Mouse (Mus musculus) forebrain, embryonic 16.5 days (tissue): ENCODE data around the gene Nme2. TPM values are rescaled to one million over a fixed set of nuclear protein-coding genes. Genes with fewer than 3 reads are reported as not detected.

Experiments used
- ATAC-seq: fragments of 200-750 bp; cut with Nextera tagmentation; 2 replicates; pipeline ENCODE4 v1.8.0; 2017; ENCODE audit warnings: mild to moderate bottlenecking, moderate library complexity
- H3K27ac ChIP-seq: fragments of 300-500 bp; sonication (generic); 2 replicates; pipeline ENCODE4 v1.5.1; 2014; ENCODE audit warnings: low read length, control low read depth
- H3K27me3 ChIP-seq: fragments of 300-500 bp; sonication (generic); replicated peaks from 2 replicates; pipeline ENCODE4 v1.6.1; 2014; ENCODE audit warnings: low read length; ENCODE audit not compliant: control insufficient read depth, insufficient read depth
- H3K36me3 ChIP-seq: fragments of 300-500 bp; sonication (generic); 2 replicates; pipeline ENCODE4 v1.6.1; 2014; ENCODE audit not compliant: control insufficient read depth, insufficient read depth
- H3K4me1 ChIP-seq: fragments of 300-500 bp; sonication (generic); replicated peaks from 2 replicates; pipeline ENCODE4 v1.6.1; 2014; ENCODE audit warnings: low read length; ENCODE audit not compliant: control insufficient read depth, insufficient read depth
- H3K4me2 ChIP-seq: fragments of 300-500 bp; sonication (generic); 2 replicates; pipeline ENCODE4 v1.6.1; 2014; ENCODE audit warnings: mild to moderate bottlenecking, low read length, control low read depth
- H3K4me3 ChIP-seq: fragments of 300-500 bp; sonication (generic); replicated peaks from 2 replicates; pipeline ENCODE4 v1.5.1; 2014; ENCODE audit warnings: mild to moderate bottlenecking, low read length, control low read depth
- H3K9ac ChIP-seq: fragments of 300-500 bp; sonication (generic); replicated peaks from 2 replicates; pipeline ENCODE4 v1.6.1; 2014; ENCODE audit warnings: low read depth, low read length, control low read depth
- H3K9me3 ChIP-seq: fragments of 300-500 bp; sonication (generic); 2 replicates; pipeline ENCODE4 v1.6.1; 2016; ENCODE audit warnings: low read length; ENCODE audit not compliant: control insufficient read depth
- WGBS: fragments of 180-500 bp; shearing (Covaris S2); extraction: QIAGEN DNeasy Blood & Tissue Kit; methylation state at CpG from one replicate; pipeline ENCODE4 v1.1.7; 2014; 5-methylcytosine and 5-hydroxymethylcytosine counted together
- polyA plus RNA-seq: library from polyadenylated mRNA; unstranded; fragments of >200 nt; fragmentation: Nextera tagmentation; extraction: Ambion mirVana; gene quantifications from 2 replicates; pipeline ENCODE4 v1.2.1, GENCODE M21; 2015

Gene Nme2
- 86.5 and 106 TPM in 2 replicates for polyA plus RNA-seq

- Histone ChIP-seq H3K9me3 (no peaks in the 10 kb centered on the region), H3K27ac (peak within 1 kb of the TSS; percentile 87), H3K9ac (peak within 1 kb of the TSS; percentile 70), H3K27me3 (no peaks in the 10 kb centered on the region), H3K4me2 (peak within 1 kb of the TSS; percentile 75), H3K4me3 (peak within 1 kb of the TSS; percentile 71), H3K4me1 (peaks cover 18% of the 10 kb centered on the region), H3K36me3 (peaks cover 25% of the 10 kb centered on the region)
- peak; percentile 7; the same call in 1 of the 2 replicates for ATAC-seq
- WGBS: 2% methylated on average over 6 of the region's 6 CpGs
These were observed at the start of gene Nme2 for GRCm38 (mm10) chr11:93956159-93956558. Gene Nme2, minus strand, starts transcription at chr11:93956259.

GRCm38 (mm10) chr11:94003346-94003745, 47.3 kb upstream of the Nme2 start:
- Histone ChIP-seq H3K4me2 (no peak overlapping the region), H3K27me3 (no peaks in the 10 kb centered on the region), H3K4me3 (no peak overlapping the region), H3K9me3 (no peaks in the 10 kb centered on the region), H3K27ac (no peak overlapping the region), H3K9ac (no peak overlapping the region), H3K36me3 (no peaks in the 10 kb centered on the region), H3K4me1 (peaks cover 5% of the 10 kb centered on the region)
- no peak for ATAC-seq
- 95% methylated on average over 2 of the region's 2 CpGs for WGBS

GRCm38 (mm10) chr11:93999276-93999675, 43.2 kb upstream of the Nme2 start:
- Histone ChIP-seq H3K4me3 (no peak overlapping the region), H3K27ac (no peak overlapping the region), H3K36me3 (no peaks in the 10 kb centered on the region), H3K9me3 (no peaks in the 10 kb centered on the region), H3K9ac (no peak overlapping the region), H3K27me3 (no peaks in the 10 kb centered on the region), H3K4me1 (peaks cover 30% of the 10 kb centered on the region), H3K4me2 (no peak overlapping the region)
- no peak for ATAC-seq

GRCm38 (mm10) chr11:93997141-93997775, 41.2 kb upstream of the Nme2 start:
- Histone ChIP-seq H3K27ac (no peak overlapping the region), H3K4me2 (peak overlapping the region; percentile 71), H3K36me3 (no peaks in the 10 kb centered on the region), H3K9me3 (no peaks in the 10 kb centered on the region), H3K9ac (peak overlapping the region; percentile 91), H3K4me3 (peak overlapping the region; percentile 80), H3K27me3 (no peaks in the 10 kb centered on the region), H3K4me1 (peaks cover 30% of the 10 kb centered on the region)
- WGBS: 7% methylated on average over 13 of the region's 13 CpGs
- ATAC-seq: no peak

- peak overlapping the region; percentile 92 for H3K27ac ChIP-seq
- WGBS: under 1% methylated on average over 58 of the region's 58 CpGs
- H3K36me3 ChIP-seq: no peaks in the 10 kb centered on the region
- peak; percentile 50 for ATAC-seq
- peak overlapping the region; percentile 80 for H3K4me3 ChIP-seq
- H3K4me2 ChIP-seq: peak overlapping the region; percentile 71
- peaks cover 30% of the 10 kb centered on the region for H3K4me1 ChIP-seq
- H3K27me3 ChIP-seq: 0 out of 2 replicates have a peak, but pooled peaks cover 4% of the 10 kb centered on the region
- H3K9ac ChIP-seq: peak overlapping the region; percentile 91
- no peaks in the 10 kb centered on the region for H3K9me3 ChIP-seq
These were observed 40.5 kb upstream of the Nme2 start for GRCm38 (mm10) chr11:93996306-93997140.

- ATAC-seq: peak; percentile 91
- Histone ChIP-seq H3K27me3 (0 out of 2 replicates have a peak, but pooled peaks cover 5% of the 10 kb centered on the region), H3K27ac (peak within 1 kb of the TSS; percentile 92), H3K36me3 (no peaks in the 10 kb centered on the region), H3K9me3 (no peaks in the 10 kb centered on the region), H3K4me3 (peak within 1 kb of the TSS; percentile 80), H3K4me1 (peaks cover 30% of the 10 kb centered on the region), H3K9ac (peak within 1 kb of the TSS; percentile 91), H3K4me2 (peak within 1 kb of the TSS; percentile 86)
- under 1% methylated on average over 57 of the region's 70 CpGs for WGBS
These were observed 39.8 kb upstream of the Nme2 start, which contains the start of gene Spag9 for GRCm38 (mm10) chr11:93995720-93996305. Gene Spag9, plus strand, starts transcription at chr11:93996091.

- H3K27me3 ChIP-seq: 0 out of 2 replicates have a peak, but pooled peaks cover 5% of the 10 kb centered on the region
- peak overlapping the region; percentile 80 for H3K4me3 ChIP-seq
- WGBS: 9% methylated on average over 15 of the region's 15 CpGs
- H3K9me3 ChIP-seq: no peaks in the 10 kb centered on the region
- H3K36me3 ChIP-seq: no peaks in the 10 kb centered on the region
- peaks cover 30% of the 10 kb centered on the region for H3K4me1 ChIP-seq
- H3K9ac ChIP-seq: peak overlapping the region; percentile 91
- peak overlapping the region; percentile 86 for H3K4me2 ChIP-seq
- ATAC-seq: peak; percentile 14; the same call in 1 of the 2 replicates
- H3K27ac ChIP-seq: peak overlapping the region; percentile 92
These were observed 39.2 kb upstream of the Nme2 start for GRCm38 (mm10) chr11:93995111-93995719.

GRCm38 (mm10) chr11:93994531-93994930, 38.5 kb upstream of the Nme2 start:
- peaks cover 30% of the 10 kb centered on the region for H3K4me1 ChIP-seq
- 62% methylated on average over 5 of the region's 5 CpGs for WGBS
- no peak overlapping the region for H3K9ac ChIP-seq
- no peak overlapping the region for H3K27ac ChIP-seq
- H3K27me3 ChIP-seq: 0 out of 2 replicates have a peak, but pooled peaks cover 5% of the 10 kb centered on the region
- no peak overlapping the region; the same call in none of the 2 replicates for H3K4me3 ChIP-seq
- H3K9me3 ChIP-seq: no peaks in the 10 kb centered on the region
- no peak for ATAC-seq
- H3K4me2 ChIP-seq: peak overlapping the region; percentile 86
- no peaks in the 10 kb centered on the region for H3K36me3 ChIP-seq
